Mouse (Mus musculus) intestine, embryonic 14.5 days (tissue): ENCODE results near the gene Lrrc46. TPM values are rescaled to one million over a fixed set of nuclear protein-coding genes. Genes with fewer than 3 reads are reported as not detected.

Experiments used
- ATAC-seq: fragments of 200-750 bp; cut with Nextera tagmentation; replicated peaks from 2 replicates; pipeline ENCODE4 v1.8.0; 2017; ENCODE audit warnings: low read depth, moderate number of reproducible peaks, moderate TSS enrichment, moderate library complexity; ENCODE audit not compliant: low FRiP score, low TSS enrichment
- DNase-seq: peaks from one replicate; pipeline ENCODE4 v3.0.0-alpha.2; 2018; ENCODE audit warnings: low spot score
- H3K27ac ChIP-seq: fragments of 300-500 bp; sonication (generic); 2 replicates; pipeline ENCODE4 v1.5.1; 2014; ENCODE audit warnings: low read depth, mild to moderate bottlenecking, control low read depth
- H3K27me3 ChIP-seq: fragments of 300-500 bp; sonication (generic); replicated peaks from 2 replicates; pipeline ENCODE4 v1.6.1; 2014; ENCODE audit warnings: low read length, control low read depth; ENCODE audit not compliant: control insufficient read depth, insufficient read depth
- H3K36me3 ChIP-seq: fragments of 300-500 bp; sonication (generic); 2 replicates; pipeline ENCODE4 v1.6.1; 2014; ENCODE audit warnings: low read length, control low read depth; ENCODE audit not compliant: control insufficient read depth, insufficient read depth
- H3K4me1 ChIP-seq: fragments of 300-500 bp; sonication (generic); replicated peaks from 2 replicates; pipeline ENCODE4 v1.6.1; 2014; ENCODE audit warnings: low read length, control low read depth, mixed read lengths; ENCODE audit not compliant: control insufficient read depth, insufficient read depth
- H3K4me2 ChIP-seq: fragments of 300-500 bp; sonication (generic); 2 replicates; pipeline ENCODE4 v1.6.1; 2014; ENCODE audit warnings: low read length
- H3K4me3 ChIP-seq: fragments of 300-500 bp; sonication (generic); 2 replicates; pipeline ENCODE4 v1.5.1; 2014; ENCODE audit warnings: low read depth, low read length, control low read depth, mixed read lengths
- H3K9ac ChIP-seq: fragments of 300-500 bp; sonication (generic); 2 replicates; pipeline ENCODE4 v1.6.1; 2014; ENCODE audit warnings: mild to moderate bottlenecking, low read length
- H3K9me3 ChIP-seq: fragments of 300-500 bp; sonication (generic); 2 replicates; pipeline ENCODE4 v1.6.1; 2016; ENCODE audit warnings: low read length, control low read depth; ENCODE audit not compliant: control insufficient read depth
- WGBS: fragments of 180-500 bp; shearing (Covaris S2); extraction: QIAGEN DNeasy Blood & Tissue Kit; methylation state at CpG from one replicate; pipeline ENCODE4 v1.1.7; 2014; 5-methylcytosine and 5-hydroxymethylcytosine counted together
- polyA plus RNA-seq: library from polyadenylated mRNA; unstranded; fragments of >200 nt; fragmentation: Nextera tagmentation; extraction: Ambion mirVana; gene quantifications from 2 replicates; pipeline ENCODE4 v1.2.1, GENCODE M21; 2014

Lrrc46 gene
- polyA plus RNA-seq = 0.44 and 0.49 TPM in 2 replicates

GRCm38 (mm10) chr11:97041022-97041899, at the start of gene Lrrc46, which contains the start of gene Mrpl10:
Lrrc46 (minus strand) TSS chr11:97041407.
Mrpl10 (plus strand) TSS chr11:97041560.
- ATAC-seq = peak; percentile 90
- 0 out of 2 replicates have a peak, but pooled peaks cover 9% of the 10 kb centered on the region for H3K36me3 ChIP-seq
- peak within 1 kb of the TSS; percentile 92 for H3K4me2 ChIP-seq
- no peak within 1 kb of the TSS for H3K27ac ChIP-seq
- peak within 1 kb of the TSS; percentile 89 for H3K4me3 ChIP-seq
- peak; percentile 92 for DNase-seq
- H3K4me1 ChIP-seq = peaks cover 14% of the 10 kb centered on the region
- H3K27me3 ChIP-seq = no peaks in the 10 kb centered on the region
- WGBS = under 1% methylated on average over 47 of the region's 48 CpGs
- peak within 1 kb of the TSS; percentile 84 for H3K9ac ChIP-seq
- no peaks in the 10 kb centered on the region for H3K9me3 ChIP-seq

- 71% methylated on average over 6 of the region's 6 CpGs for WGBS
- H3K4me3 ChIP-seq = no peak overlapping the region
- H3K27me3 ChIP-seq = no peaks in the 10 kb centered on the region
- no peak overlapping the region for H3K9ac ChIP-seq
- 0 out of 2 replicates have a peak, but pooled peaks cover 4% of the 10 kb centered on the region for H3K9me3 ChIP-seq
- ATAC-seq = no peak
- peaks cover 6% of the 10 kb centered on the region; the same call in 1 of the 2 replicates for H3K4me1 ChIP-seq
- H3K4me2 ChIP-seq = no peak overlapping the region
- DNase-seq = no peak
- no peak overlapping the region for H3K27ac ChIP-seq
- H3K36me3 ChIP-seq = no peaks in the 10 kb centered on the region
These were observed 45.2 kb upstream of the Lrrc46 start for GRCm38 (mm10) chr11:97086365-97086764.

GRCm38 (mm10) chr11:97084821-97085505, 43.8 kb upstream of the Lrrc46 start:
- ATAC-seq = no peak
- Histone ChIP-seq H3K9ac (no peak overlapping the region), H3K27ac (no peak overlapping the region), H3K9me3 (0 out of 2 replicates have a peak, but pooled peaks cover 4% of the 10 kb centered on the region), H3K27me3 (no peaks in the 10 kb centered on the region), H3K4me1 (peaks cover 6% of the 10 kb centered on the region; the same call in 1 of the 2 replicates), H3K4me2 (no peak overlapping the region), H3K4me3 (no peak overlapping the region), H3K36me3 (no peaks in the 10 kb centered on the region)
- WGBS = 86% methylated on average over 15 of the region's 15 CpGs
- no peak for DNase-seq

- Histone ChIP-seq H3K9ac (no peak overlapping the region), H3K27ac (no peak overlapping the region), H3K4me2 (peak overlapping the region; percentile 31), H3K27me3 (no peaks in the 10 kb centered on the region), H3K4me3 (no peak overlapping the region), H3K36me3 (no peaks in the 10 kb centered on the region), H3K9me3 (no peaks in the 10 kb centered on the region), H3K4me1 (peaks cover 6% of the 10 kb centered on the region; the same call in 1 of the 2 replicates)
- WGBS = 20% methylated on average over 22 of the region's 22 CpGs
- DNase-seq (peak; percentile 58), ATAC-seq (no peak)
These were observed 42.4 kb upstream of the Lrrc46 start for GRCm38 (mm10) chr11:97083401-97084140.

- H3K4me1 ChIP-seq = peaks cover 6% of the 10 kb centered on the region; the same call in 1 of the 2 replicates
- H3K4me2 ChIP-seq = no peak overlapping the region
- H3K9me3 ChIP-seq = no peaks in the 10 kb centered on the region
- no peak overlapping the region for H3K27ac ChIP-seq
- no peaks in the 10 kb centered on the region for H3K36me3 ChIP-seq
- DNase-seq (peak; percentile 57), ATAC-seq (no peak)
- no peak overlapping the region for H3K9ac ChIP-seq
- WGBS = 43% methylated on average over 11 of the region's 11 CpGs
- H3K4me3 ChIP-seq = no peak overlapping the region
- no peaks in the 10 kb centered on the region for H3K27me3 ChIP-seq
These were observed 41.8 kb upstream of the Lrrc46 start for GRCm38 (mm10) chr11:97082977-97083376.

- no peak for DNase-seq
- peaks cover 6% of the 10 kb centered on the region; the same call in 1 of the 2 replicates for H3K4me1 ChIP-seq
- 40% methylated on average over 9 of the region's 9 CpGs for WGBS
- H3K27ac ChIP-seq = no peak overlapping the region
- ATAC-seq = no peak
- H3K4me2 ChIP-seq = no peak overlapping the region
- no peak overlapping the region for H3K4me3 ChIP-seq
- no peaks in the 10 kb centered on the region for H3K9me3 ChIP-seq
- H3K9ac ChIP-seq = no peak overlapping the region
- no peaks in the 10 kb centered on the region for H3K27me3 ChIP-seq
- no peaks in the 10 kb centered on the region for H3K36me3 ChIP-seq
These were observed 39.1 kb upstream of the Lrrc46 start for GRCm38 (mm10) chr11:97080291-97080690.

GRCm38 (mm10) chr11:97078751-97079150, 37.5 kb upstream of the Lrrc46 start:
- H3K27me3 ChIP-seq = no peaks in the 10 kb centered on the region
- H3K4me3 ChIP-seq = no peak overlapping the region
- H3K4me2 ChIP-seq = no peak overlapping the region
- DNase-seq = peak; percentile 74
- H3K9me3 ChIP-seq = no peaks in the 10 kb centered on the region
- H3K9ac ChIP-seq = no peak overlapping the region
- H3K36me3 ChIP-seq = no peaks in the 10 kb centered on the region
- no peak overlapping the region for H3K27ac ChIP-seq
- ATAC-seq = no peak
- 52% methylated on average over 4 of the region's 4 CpGs for WGBS
- H3K4me1 ChIP-seq = peaks cover 5% of the 10 kb centered on the region; the same call in 1 of the 2 replicates

GRCm38 (mm10) chr11:97074235-97074634, 33.0 kb upstream of the Lrrc46 start:
- H3K4me1 ChIP-seq = no peaks in the 10 kb centered on the region
- H3K36me3 ChIP-seq = no peaks in the 10 kb centered on the region
- H3K9me3 ChIP-seq = no peaks in the 10 kb centered on the region
- no peak overlapping the region for H3K4me2 ChIP-seq
- no peak for DNase-seq
- no peak overlapping the region for H3K9ac ChIP-seq
- ATAC-seq = no peak
- 71% methylated on average over 8 of the region's 8 CpGs for WGBS
- H3K27ac ChIP-seq = no peak overlapping the region
- H3K27me3 ChIP-seq = no peaks in the 10 kb centered on the region
- no peak overlapping the region for H3K4me3 ChIP-seq
